Mouse (Mus musculus): ENCODE measurements at regions not wholly inside any gene's neighbourhood (a gene's known extent, or its start where the extent isn't known, plus 50 kb on each side); places are given as distances from the start of the nearest gene placed in this dataset.

- no peak for ATAC-seq (replicated peaks; ENCODE audit: poor library complexity, severe bottlenecking)
These were observed 59.8 kb upstream of the Osmr start for GRCm38 (mm10) chr15:6934564-6934980.

GRCm38 (mm10) chr15:6941491-6941890, 66.7 kb upstream of the Osmr start:
- ATAC-seq (replicated peaks; ENCODE audit: poor library complexity, severe bottlenecking): no peak

- no peak for ATAC-seq (replicated peaks; ENCODE audit: poor library complexity, severe bottlenecking)
These were observed 74.5 kb upstream of the Osmr start for GRCm38 (mm10) chr15:6949236-6949635.

- no peak for ATAC-seq (replicated peaks; ENCODE audit: poor library complexity, severe bottlenecking)
These were observed 74.9 kb upstream of the Osmr start for GRCm38 (mm10) chr15:6949686-6950085.

GRCm38 (mm10) chr15:6950503-6950902, 75.7 kb upstream of the Osmr start:
- ATAC-seq (replicated peaks; ENCODE audit: poor library complexity, severe bottlenecking): no peak

- ATAC-seq (replicated peaks; ENCODE audit: poor library complexity, severe bottlenecking): no peak
These were observed 78.8 kb upstream of the Osmr start for GRCm38 (mm10) chr15:6953556-6953955.

- no peak for ATAC-seq (replicated peaks; ENCODE audit: poor library complexity, severe bottlenecking)
These were observed 79.4 kb upstream of the Osmr start for GRCm38 (mm10) chr15:6953970-6954791.

- ATAC-seq (replicated peaks; ENCODE audit: poor library complexity, severe bottlenecking): no peak
These were observed 85.1 kb upstream of the Osmr start for GRCm38 (mm10) chr15:6959911-6960310.

- ATAC-seq (replicated peaks; ENCODE audit: poor library complexity, severe bottlenecking): no peak
These were observed 86.3 kb upstream of the Osmr start for GRCm38 (mm10) chr15:6960753-6961746.

- ATAC-seq (replicated peaks; ENCODE audit: poor library complexity, severe bottlenecking): no peak
These were observed 89.9 kb upstream of the Osmr start for GRCm38 (mm10) chr15:6964635-6965034.

GRCm38 (mm10) chr15:6965446-6965845, 90.7 kb upstream of the Osmr start:
- no peak for ATAC-seq (replicated peaks; ENCODE audit: poor library complexity, severe bottlenecking)

- no peak for ATAC-seq (replicated peaks; ENCODE audit: poor library complexity, severe bottlenecking)
These were observed 99.6 kb upstream of the Osmr start for GRCm38 (mm10) chr15:6974410-6974809.

GRCm38 (mm10) chr15:6981430-6981829, 106.7 kb upstream of the Osmr start:
- ATAC-seq (replicated peaks; ENCODE audit: poor library complexity, severe bottlenecking): no peak

- ATAC-seq (replicated peaks; ENCODE audit: poor library complexity, severe bottlenecking): no peak
These were observed 107.1 kb upstream of the Lifr start for GRCm38 (mm10) chr15:6983320-6983719.

GRCm38 (mm10) chr15:6988187-6988586, 102.2 kb upstream of the Lifr start:
- ATAC-seq (replicated peaks; ENCODE audit: poor library complexity, severe bottlenecking): no peak

- ATAC-seq (replicated peaks; ENCODE audit: poor library complexity, severe bottlenecking): no peak
These were observed 101.3 kb upstream of the Lifr start for GRCm38 (mm10) chr15:6989094-6989493.

GRCm38 (mm10) chr15:6993226-6993625, 97.2 kb upstream of the Lifr start:
- ATAC-seq (replicated peaks; ENCODE audit: poor library complexity, severe bottlenecking): no peak

GRCm38 (mm10) chr15:6995246-6995645, 95.2 kb upstream of the Lifr start:
- no peak for ATAC-seq (replicated peaks; ENCODE audit: poor library complexity, severe bottlenecking)

GRCm38 (mm10) chr15:6997871-6998270, 92.5 kb upstream of the Lifr start:
- no peak for ATAC-seq (replicated peaks; ENCODE audit: poor library complexity, severe bottlenecking)

- no peak for ATAC-seq (replicated peaks; ENCODE audit: poor library complexity, severe bottlenecking)
These were observed 91.8 kb upstream of the Lifr start for GRCm38 (mm10) chr15:6998576-6999070.

- ATAC-seq (replicated peaks; ENCODE audit: poor library complexity, severe bottlenecking): no peak
These were observed 90.7 kb upstream of the Lifr start for GRCm38 (mm10) chr15:6999667-7000066.

Data from granulocyte monocyte progenitor cell, adult 5-6 weeks (primary cell).